Mouse (Mus musculus) kidney, adult 2 months (tissue): ENCODE data around the gene Lhfpl1.

ENCODE experiments used
- CTCF ChIP-seq: fragments of 200-500 bp; conservative IDR thresholded peaks from 2 replicates; pipeline ENCODE4 v1.5.1; 2011; ENCODE audit warnings: low read depth, mild to moderate bottlenecking, control low read depth, low read length, moderate library complexity, mixed read lengths; ENCODE audit not compliant: insufficient read depth, insufficient read length
- POLR2A ChIP-seq: fragments of 200-500 bp; IDR thresholded peaks from one replicate; pipeline ENCODE4 v1.6.1; 2011; ENCODE audit warnings: low read depth, low read length, control low read depth

GRCm38 (mm10) chrX:145272209-145272608, 76.7 kb downstream of the Lhfpl1 start:
- TF ChIP-seq POLR2A = no peak
- no peak for TF ChIP-seq CTCF
